16 mouse cellular contexts compared by ENCODE assay signal in genomic region chr10:88306235-88306634, GRCm38 (mm10).
DNase-seq lines count a peak whose midpoint lies in the region; ATAC-seq and TF ChIP-seq lines count a peak whose summit lies in the region.
"Had no signal": no experiment of that assay in that cellular context is flagged by ENCODE, and none has a peak within 500 bp of the region (broad histone marks: within the 10 kb centered on the region; RNA-seq: fewer than 3 reads in every experiment).

No protein-coding gene starts in this region.

- no peak overlapping the region for H3K27ac ChIP-seq in gastrocnemius, adult 2 months
- no peak overlapping the region for H3K27ac ChIP-seq in liver, embryonic 14.5 days
- no peak overlapping the region for H3K27ac ChIP-seq in liver, embryonic 11.5 days (ENCODE audit: low read depth, low read length)
- no peak overlapping the region for H3K27ac ChIP-seq in heart, embryonic 12.5 days (ENCODE audit: poor library complexity, severe bottlenecking)
- H3K27ac ChIP-seq: limb, embryonic 12.5 days; midbrain, embryonic 13.5 days had no signal

- TF ChIP-seq CTCF in gastrocnemius, adult 2 months (IDR thresholded peaks at IDR 0.05): peak; percentile 37
- peak; percentile 39 for TF ChIP-seq CTCF in liver, embryonic 14.5 days (IDR thresholded peaks at IDR 0.05; ENCODE audit: low read depth)

- no peaks in the 10 kb centered on the region for H3K9me3 ChIP-seq in liver, embryonic 14.5 days (ENCODE audit: control insufficient read depth, low read length)
- H3K9me3 ChIP-seq in liver, embryonic 11.5 days (ENCODE audit: control insufficient read depth, low read length): no peaks in the 10 kb centered on the region
- no peaks in the 10 kb centered on the region for H3K9me3 ChIP-seq in heart, embryonic 12.5 days (replicated peaks)
- H3K9me3 ChIP-seq: limb, embryonic 12.5 days; midbrain, embryonic 13.5 days had no signal

- intact Hi-C loops in gastrocnemius, adult 2 months (cut with DNase I): loop anchor here (5.0 to 10.0 kb wide), 3 partner anchors 101 to 659 kb away; partner anchors contain the start of genes Nup37, Parpbp and Washc3
- intact Hi-C loops in gastrocnemius, postnatal 14 days (cut with DNase I; ENCODE audit: low total_unique reads): loop anchor here (10.0 kb wide), 1 partner anchor 661 kb away; no protein-coding TSS in a partner anchor

- no peak overlapping the region for H3K4me3 ChIP-seq in gastrocnemius, adult 2 months
- H3K4me3 ChIP-seq in liver, embryonic 14.5 days (ENCODE audit: insufficient read depth in 1 of 2, low read depth in 2 of 2, low read length in 2 of 2): no peak overlapping the region
- H3K4me3 ChIP-seq in liver, embryonic 11.5 days (ENCODE audit: low read depth, low read length): no peak overlapping the region
- H3K4me3 ChIP-seq in heart, embryonic 12.5 days: no peak overlapping the region
- H3K4me3 ChIP-seq: limb, embryonic 12.5 days; midbrain, embryonic 13.5 days had no signal

- TF ChIP-seq EP300 in liver, embryonic 14.5 days (IDR thresholded peaks at IDR 0.05; ENCODE audit: low read depth): no peak

- ATAC-seq in liver, embryonic 14.5 days (ENCODE audit: insufficient read depth): no peak
- ATAC-seq in liver, embryonic 11.5 days (replicated peaks; ENCODE audit: low FRiP score): no peak
- ATAC-seq in megakaryocyte, adult 5-6 weeks (ENCODE audit: poor library complexity, severe bottlenecking): 0 out of 2 replicates have a peak, but pooled peaks have one; percentile 38
- no peak for ATAC-seq in heart, embryonic 12.5 days (ENCODE audit: insufficient number of reproducible peaks, low FRiP score)
- ATAC-seq: midbrain, embryonic 13.5 days had no signal

- WGBS in liver, embryonic 14.5 days (ENCODE audit: insufficient replicate concordance): 68% methylated on average over 3 of the region's 3 CpGs
- 89% methylated on average over 3 of the region's 3 CpGs for WGBS in liver, embryonic 11.5 days
- WGBS in heart, embryonic 12.5 days: 83% methylated on average over 3 of the region's 3 CpGs

- H3K4me1 ChIP-seq in liver, embryonic 14.5 days (replicated peaks; ENCODE audit: control insufficient read depth in 2 of 2, insufficient read depth in 2 of 2, low read length in 1 of 2): no peaks in the 10 kb centered on the region
- no peaks in the 10 kb centered on the region for H3K4me1 ChIP-seq in liver, embryonic 11.5 days (replicated peaks; ENCODE audit: control insufficient read depth, insufficient read depth, low read length)
- no peaks in the 10 kb centered on the region for H3K4me1 ChIP-seq in heart, embryonic 12.5 days (replicated peaks)
- H3K4me1 ChIP-seq: limb, embryonic 12.5 days; midbrain, embryonic 13.5 days had no signal

- no peaks in the 10 kb centered on the region for H3K27me3 ChIP-seq in liver, embryonic 14.5 days (ENCODE audit: control insufficient read depth, insufficient read depth, low read length)
- no peaks in the 10 kb centered on the region for H3K27me3 ChIP-seq in liver, embryonic 11.5 days (replicated peaks; ENCODE audit: control insufficient read depth, insufficient read depth, low read length)
- no peaks in the 10 kb centered on the region for H3K27me3 ChIP-seq in heart, embryonic 12.5 days (replicated peaks)
- H3K27me3 ChIP-seq: limb, embryonic 12.5 days; midbrain, embryonic 13.5 days had no signal

- no peak overlapping the region for H3K4me2 ChIP-seq in liver, embryonic 14.5 days (ENCODE audit: low read depth)
- no peak overlapping the region for H3K4me2 ChIP-seq in liver, embryonic 11.5 days
- H3K4me2 ChIP-seq in heart, embryonic 12.5 days: no peak overlapping the region
- H3K4me2 ChIP-seq: limb, embryonic 12.5 days; midbrain, embryonic 13.5 days had no signal

- no peaks in the 10 kb centered on the region for H3K36me3 ChIP-seq in liver, embryonic 14.5 days (replicated peaks; ENCODE audit: control insufficient read depth, insufficient read depth, low read depth)
- H3K36me3 ChIP-seq in liver, embryonic 11.5 days (ENCODE audit: control insufficient read depth, insufficient read depth, low read length): no peaks in the 10 kb centered on the region
- no peaks in the 10 kb centered on the region for H3K36me3 ChIP-seq in heart, embryonic 12.5 days
- H3K36me3 ChIP-seq: limb, embryonic 12.5 days; midbrain, embryonic 13.5 days had no signal

- no peak for DNase-seq in gastrocnemius, adult 2 months
- DNase-seq in gastrocnemius, postnatal 14 days: no peak
- DNase-seq in liver, embryonic 14.5 days (ENCODE audit: low read depth in 3 of 3, low spot score in 3 of 3): no peak
- DNase-seq in liver, embryonic 11.5 days (ENCODE audit: low spot score): no peak
- peak; percentile 52 for DNase-seq in ES-CJ7 (ENCODE audit: low read depth, low spot score)
- DNase-seq in frontal cortex, postnatal 36 days (ENCODE audit: low spot score in 2 of 2): no peak
- DNase-seq: cerebellum, adult 9-11 months; heart, postnatal 10 days; kidney, postnatal 10 days; layer of hippocampus, postnatal 36 days; right cerebral cortex, postnatal 4 days; thymus, postnatal 25 days had no signal

- no peak overlapping the region for H3K9ac ChIP-seq in liver, embryonic 14.5 days (replicated peaks)
- H3K9ac ChIP-seq in liver, embryonic 11.5 days (ENCODE audit: low read depth, low read length): no peak overlapping the region
- no peak overlapping the region for H3K9ac ChIP-seq in heart, embryonic 12.5 days
- H3K9ac ChIP-seq: limb, embryonic 12.5 days; midbrain, embryonic 13.5 days had no signal
